Mouse (Mus musculus) kidney, adult 2 months (tissue): ENCODE data around the gene Ly9.

ENCODE experiments used
- CTCF ChIP-seq: fragments of 200-500 bp; conservative IDR thresholded peaks from 2 replicates; pipeline ENCODE4 v1.5.1; 2011; ENCODE audit warnings: low read depth, mild to moderate bottlenecking, control low read depth, low read length, moderate library complexity, mixed read lengths; ENCODE audit not compliant: insufficient read depth, insufficient read length
- POLR2A ChIP-seq: fragments of 200-500 bp; IDR thresholded peaks from one replicate; pipeline ENCODE4 v1.6.1; 2011; ENCODE audit warnings: low read depth, low read length, control low read depth

- TF ChIP-seq CTCF (no peak), POLR2A (no peak)
Observed at GRCm38 (mm10) chr1:171627801-171628200, 20.6 kb upstream of the Ly9 start.
